Mouse (Mus musculus) induced T-regulatory cell, adult 2 months (primary cell): Measurements from ENCODE around the gene Mllt3.

Experiments used
- DNase-seq: peaks from one replicate; pipeline ENCODE4 v3.0.0-alpha.2; 2012; ENCODE audit warnings: low read depth

Gene Mllt3

DNA sequence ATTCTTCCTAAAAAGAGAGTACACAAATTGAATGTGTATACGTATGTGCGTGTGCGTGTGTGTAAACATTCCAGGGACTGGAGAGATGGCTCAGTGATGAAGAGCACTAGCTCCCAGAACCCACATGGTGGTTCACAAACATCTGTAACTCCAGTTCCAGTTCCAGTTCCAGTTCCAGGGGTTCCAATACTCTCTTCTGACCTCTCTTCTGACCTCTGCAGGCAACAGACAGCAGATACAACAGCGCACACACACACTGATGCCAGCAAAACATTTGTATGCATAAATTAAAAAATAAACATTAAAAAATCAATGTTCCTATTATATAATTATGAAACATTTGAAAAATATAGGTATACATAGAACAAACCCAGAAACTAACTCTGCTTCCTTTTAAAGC is 258.6 kb downstream of the Mllt3 start:
- no peak for DNase-seq

- DNase-seq: no peak
These were observed 265.2 kb downstream of the Mllt3 start for GRCm38 (mm10) chr4:87767711-87768561.

DNA sequence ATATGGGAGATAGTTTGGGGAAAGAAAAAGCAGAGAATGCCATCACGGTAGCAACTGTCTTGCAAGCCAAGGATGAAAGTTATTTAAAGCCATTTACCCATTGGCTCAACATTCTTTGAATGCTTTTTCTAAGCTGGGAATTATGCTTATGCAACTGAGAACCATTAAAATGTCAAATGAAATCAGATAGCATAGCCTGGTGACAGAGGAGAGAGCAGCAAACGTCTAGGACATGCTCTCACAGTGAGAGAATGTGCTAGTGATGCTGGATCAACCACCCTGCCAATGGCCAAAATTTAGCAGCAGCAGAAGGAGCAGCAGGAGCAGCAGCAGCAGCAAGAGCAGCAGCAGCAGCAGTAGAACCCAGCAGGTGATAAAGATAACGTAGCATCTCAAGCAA is 267.4 kb downstream of the Mllt3 start:
- no peak for DNase-seq

GRCm38 (mm10) chr4:87761075-87761474 is 272.1 kb downstream of the Mllt3 start:
- no peak for DNase-seq

- DNase-seq: no peak
These were observed 272.9 kb downstream of the Mllt3 start for GRCm38 (mm10) chr4:87760297-87760696.

DNA sequence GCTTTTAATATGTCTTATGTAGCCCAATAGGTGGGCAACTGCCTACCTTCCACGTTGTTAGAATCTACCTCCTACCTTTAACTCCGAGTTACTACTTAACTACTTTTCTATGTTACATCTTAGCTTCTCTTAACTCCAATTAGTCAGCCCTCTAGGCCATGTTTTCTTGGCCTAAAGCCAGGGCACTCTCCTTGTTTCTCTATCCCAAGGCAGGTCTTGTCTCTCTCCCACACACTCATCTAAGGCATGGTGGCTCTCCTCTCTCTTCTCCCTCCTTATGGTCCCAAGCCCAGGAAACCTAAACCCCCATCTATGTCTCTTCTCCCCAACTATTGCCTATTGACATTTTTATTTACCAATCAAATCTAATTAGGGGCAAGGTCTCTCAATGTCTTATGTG is 273.5 kb downstream of the Mllt3 start:
- no peak for DNase-seq

- no peak for DNase-seq
These were observed 274.1 kb downstream of the Mllt3 start for GRCm38 (mm10) chr4:87759110-87759509.

DNA sequence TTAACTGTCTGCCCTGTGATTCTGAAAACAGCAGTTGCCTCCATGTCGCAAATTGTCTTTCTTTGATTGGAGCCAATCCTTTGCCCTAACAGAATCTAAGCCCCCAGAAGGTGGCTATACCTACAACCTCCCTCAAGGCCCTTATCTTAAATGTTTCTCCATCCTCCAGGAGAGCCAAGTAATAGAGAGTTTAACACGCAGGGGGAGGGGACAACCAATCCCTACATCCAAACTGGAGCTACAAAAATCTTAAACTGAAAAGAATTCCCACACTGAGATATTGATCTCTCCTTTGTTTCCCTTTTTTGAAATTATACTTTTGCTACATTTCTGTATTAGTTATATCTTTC is 281.7 kb downstream of the Mllt3 start:
- DNase-seq: no peak

- DNase-seq: no peak
These were observed 282.2 kb downstream of the Mllt3 start for GRCm38 (mm10) chr4:87750856-87751514.

DNA sequence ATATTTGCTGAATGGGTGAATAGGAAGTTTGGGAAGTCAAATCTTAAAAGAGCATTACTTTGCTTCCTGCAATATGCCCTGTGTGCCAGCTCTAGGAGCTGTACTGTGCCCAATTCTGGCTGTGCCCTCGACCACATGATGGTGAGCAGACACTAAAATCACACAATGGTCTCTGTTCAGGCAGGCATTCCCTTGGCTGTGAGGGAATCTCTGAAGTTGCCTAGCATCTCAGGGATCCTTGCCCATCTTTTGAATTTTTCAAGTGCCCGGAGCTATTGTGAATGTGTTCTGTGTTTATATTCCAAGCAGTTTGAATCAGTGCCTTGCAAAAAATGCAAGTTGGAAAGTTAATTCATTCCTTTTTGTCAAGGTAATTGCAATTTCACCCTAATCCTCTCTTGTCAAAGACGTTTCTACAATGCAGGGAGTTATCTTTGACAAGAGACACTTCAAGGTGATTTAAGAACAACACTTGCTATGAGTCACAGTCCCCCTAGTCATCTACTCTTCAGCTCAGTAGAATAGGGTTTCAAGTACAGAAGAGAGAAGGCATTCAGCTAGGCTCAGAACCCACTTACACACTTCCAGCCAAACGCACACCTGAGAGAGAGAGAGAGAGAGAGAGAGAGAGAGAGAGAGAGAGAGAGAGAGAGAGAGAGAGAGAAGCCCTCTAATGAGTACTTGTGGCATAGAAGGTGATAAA is 283.5 kb downstream of the Mllt3 start:
- DNase-seq: no peak

- no peak for DNase-seq
These were observed 288.0 kb downstream of the Mllt3 start for GRCm38 (mm10) chr4:87745016-87745645.

GRCm38 (mm10) chr4:87739524-87740128 is 293.5 kb downstream of the Mllt3 start:
- no peak for DNase-seq

GRCm38 (mm10) chr4:87739104-87739503 is 294.1 kb downstream of the Mllt3 start:
- DNase-seq: no peak

DNA sequence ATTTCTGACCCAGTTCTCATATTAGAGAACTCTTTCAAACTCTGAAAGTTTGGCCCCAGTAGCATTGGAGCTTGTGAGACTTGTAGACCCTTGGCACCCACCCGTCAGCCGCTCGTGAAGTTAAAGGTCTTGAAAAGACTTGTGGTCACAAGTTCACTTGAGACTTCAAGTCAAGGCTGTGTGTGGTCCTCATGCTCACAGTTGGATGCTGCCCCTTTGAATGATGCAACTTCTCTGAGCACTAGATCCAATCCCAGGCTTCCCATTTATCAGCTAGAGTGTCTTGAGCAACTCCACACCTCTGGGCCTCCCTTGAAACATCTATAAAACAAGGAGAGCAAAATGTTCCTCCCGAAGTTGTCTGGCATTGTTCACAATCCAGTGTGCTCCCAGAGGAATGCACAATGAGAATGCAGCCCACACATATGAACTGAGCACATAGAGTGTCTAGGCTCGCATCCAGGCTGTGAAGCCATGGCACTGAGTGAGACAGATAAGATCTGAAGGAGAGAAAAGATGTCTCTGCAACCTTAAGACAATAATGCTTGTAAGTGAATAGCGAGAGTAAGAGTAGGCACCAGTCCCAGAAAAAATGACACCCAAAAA is 295.9 kb downstream of the Mllt3 start:
- DNase-seq: no peak

- no peak for DNase-seq
These were observed 296.4 kb downstream of the Mllt3 start for GRCm38 (mm10) chr4:87736779-87737178.

- no peak for DNase-seq
These were observed 302.0 kb downstream of the Mllt3 start for GRCm38 (mm10) chr4:87731118-87731672.

GRCm38 (mm10) chr4:87728581-87728980 is 304.6 kb downstream of the Mllt3 start:
- DNase-seq: no peak

DNA sequence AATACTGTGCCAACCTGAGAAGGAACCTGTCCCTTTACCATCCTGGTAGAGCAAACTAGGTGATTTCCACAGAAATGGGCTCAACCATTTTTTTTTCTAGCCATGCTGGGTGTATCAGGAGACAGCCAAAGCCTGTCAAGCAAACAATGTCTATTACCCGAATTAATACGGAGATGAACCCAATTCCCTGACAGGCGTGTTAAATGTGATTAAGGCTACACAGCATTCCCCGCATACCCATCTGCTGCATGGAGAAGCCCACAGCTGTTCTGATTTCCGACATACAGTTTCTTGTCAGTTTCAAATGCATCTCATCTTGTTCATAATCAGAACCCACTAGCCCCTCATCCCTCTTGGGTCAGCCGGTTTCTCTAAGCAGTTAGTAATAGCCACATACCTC is 309.7 kb downstream of the Mllt3 start:
- DNase-seq: no peak
